Mouse (Mus musculus): ENCODE measurements around the gene Cptp.

The Cptp gene

GRCm38 (mm10) chr4:155840076-155841002 is 28.9 kb downstream of the Cptp start:
- CTCF ChIA-PET: interaction anchor here in 2 of 4 experiments (0.6 to 1.7 kb wide), 6 partner anchors 8 to 119 kb away, joined by 3 to 8 read pairs (median 4); partner anchors contain the start of genes Acap3 (in 1 of the 2), Aurkaip1 (in 1 of the 2), Cptp (in 1 of the 2) and Ints11 (in 1 of the 2)
- POLR2A ChIA-PET: interaction anchor here (0.6 to 3.4 kb wide), 36 partner anchors 7 to 409 kb away, joined by 3 to 15 read pairs (median 4); partner anchors contain the start of genes Aurkaip1 (in 3 of the 4), Ccnl2 (in 2 of the 4), Cptp (in 2 of the 4) and Ints11 (in 2 of the 4)

GRCm38 (mm10) chr4:155839483-155839910 is 29.7 kb downstream of the Cptp start, which contains the start of gene Mxra8:
Gene Mxra8 (plus strand): TSS chr4:155839680.
- ChIA-PET CTCF (interaction anchor here in 1 of 4 experiments (1.2 to 1.7 kb wide), 2 partner anchors 65 to 117 kb away, joined by 3 read pairs; no protein-coding TSS in a partner anchor), POLR2A (interaction anchor here (0.7 to 2.1 kb wide), 15 partner anchors 8 to 353 kb away, joined by 3 to 12 read pairs (median 4); partner anchors contain the start of genes Ccnl2 (in 2 of the 4), Aurkaip1 (in 1 of the 4), B3galt6 (in 1 of the 4) and C1qtnf12 (in 1 of the 4))

- ChIA-PET POLR2A (interaction anchor here in 2 of 4 experiments (0.7 to 2.0 kb wide), 10 partner anchors 9 to 354 kb away, joined by 3 to 7 read pairs (median 4); partner anchors contain the start of genes Ccnl2 (in 2 of the 2), B3galt6 (in 1 of the 2), Cptp (in 1 of the 2) and Ints11 (in 1 of the 2)), CTCF (interaction anchor here in 1 of 4 experiments (1.2 to 1.7 kb wide), 2 partner anchors 66 to 116 kb away, joined by 3 read pairs; no protein-coding TSS in a partner anchor)
Observed at GRCm38 (mm10) chr4:155838187-155839153, 30.8 kb downstream of the Cptp start.

- ChIA-PET POLR2A (interaction anchor here in 1 of 4 experiments (0.7 kb wide), 1 partner anchor 10 kb away, joined by 11 read pairs; no protein-coding TSS in a partner anchor), CTCF (no interaction called here)
Observed at GRCm38 (mm10) chr4:155837404-155838010, 31.7 kb downstream of the Cptp start.

GRCm38 (mm10) chr4:155833836-155834235 is 35.4 kb downstream of the Cptp start:
- CTCF ChIA-PET: interaction anchor here (0.5 to 1.6 kb wide), 46 partner anchors 8 to 276 kb away, joined by 3 to 13 read pairs (median 4); partner anchors contain the start of genes Mrpl20 (in 2 of the 4), 9430015G10Rik (in 1 of the 4), Acap3 (in 1 of the 4) and Cptp (in 1 of the 4)
- POLR2A ChIA-PET: interaction anchor here (0.6 to 4.2 kb wide), 38 partner anchors 8 to 585 kb away, joined by 3 to 19 read pairs (median 4); partner anchors contain the start of genes Acap3 (in 2 of the 4), Ccnl2 (in 2 of the 4), Dvl1 (in 2 of the 4) and Pusl1 (in 2 of the 4)

- POLR2A ChIA-PET: interaction anchor here in 3 of 4 experiments (0.7 to 4.2 kb wide), 32 partner anchors 8 to 402 kb away, joined by 3 to 19 read pairs (median 4); partner anchors contain the start of genes Acap3 (in 2 of the 3), Ccnl2 (in 2 of the 3), Dvl1 (in 2 of the 3) and Pusl1 (in 2 of the 3)
- CTCF ChIA-PET: interaction anchor here in 3 of 4 experiments (0.6 to 1.6 kb wide), 35 partner anchors 8 to 276 kb away, joined by 3 to 13 read pairs (median 4); partner anchors contain the start of genes 9430015G10Rik (in 1 of the 3), Acap3 (in 1 of the 3), Cptp (in 1 of the 3) and Dvl1 (in 1 of the 3)
Observed at GRCm38 (mm10) chr4:155833234-155833633, 36.0 kb downstream of the Cptp start.

- CTCF ChIA-PET: interaction anchor here in 2 of 4 experiments (0.9 to 1.8 kb wide), 4 partner anchors 9 to 30 kb away, joined by 3 to 8 read pairs (median 4); partner anchors contain the start of gene Mrpl20 (in 1 of the 2)
- POLR2A ChIA-PET: interaction anchor here in 3 of 4 experiments (0.9 to 12.6 kb wide), 13 partner anchors 8 to 115 kb away, joined by 3 to 236 read pairs (median 6); partner anchors contain the start of genes Ccnl2 (in 2 of the 3), Acap3 (in 1 of the 3), Cptp (in 1 of the 3) and Ints11 (in 1 of the 3)
Observed at GRCm38 (mm10) chr4:155832321-155832720, 36.9 kb downstream of the Cptp start.

- ChIA-PET CTCF (interaction anchor here in 3 of 4 experiments (0.6 to 1.8 kb wide), 5 partner anchors 10 to 319 kb away, joined by 3 to 8 read pairs (median 4); partner anchors contain the start of gene Mrpl20 (in 1 of the 3)), POLR2A (interaction anchor here in 3 of 4 experiments (0.6 to 12.6 kb wide), 20 partner anchors 9 to 372 kb away, joined by 3 to 236 read pairs (median 4); partner anchors contain the start of genes Ccnl2 (in 2 of the 3), Mrpl20 (in 2 of the 3), 9430015G10Rik (in 1 of the 3) and Acap3 (in 1 of the 3))
Observed at GRCm38 (mm10) chr4:155831831-155832230, 37.4 kb downstream of the Cptp start.

DNA sequence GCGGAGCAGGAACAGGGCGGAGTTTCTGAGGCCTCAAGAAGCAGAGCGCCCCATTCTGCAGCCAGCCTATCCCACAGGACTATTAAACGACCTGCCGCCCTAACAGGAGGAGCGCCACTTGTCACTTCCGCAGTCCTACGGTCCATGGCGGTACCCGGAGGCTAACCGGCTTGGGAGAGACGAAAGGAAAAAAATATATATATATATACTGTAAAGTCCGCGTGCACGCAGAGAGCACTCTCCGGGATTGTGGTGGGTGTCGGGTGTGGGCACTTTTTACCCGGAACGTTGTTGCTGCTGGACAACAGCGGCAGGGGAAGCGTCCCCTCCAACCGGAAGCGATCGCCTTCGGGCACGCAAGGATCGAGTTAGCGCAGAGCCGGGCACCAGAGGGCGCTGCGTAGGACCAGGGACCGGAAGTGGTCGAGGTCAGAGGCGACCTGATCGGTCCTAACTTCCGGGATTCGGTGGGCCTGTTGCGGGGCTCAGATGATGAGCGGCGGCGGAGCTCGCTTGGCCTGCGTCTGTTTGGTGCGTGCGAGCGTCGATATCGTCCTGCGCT is 38.0 kb downstream of the Cptp start, which contains the start of gene Aurkaip1:
Gene Aurkaip1, plus strand, starts transcription at position 68 of the 562 bp plus-strand sequence.
- CTCF ChIA-PET: interaction anchor here in 3 of 4 experiments (0.6 to 1.8 kb wide), 6 partner anchors 10 to 318 kb away, joined by 3 to 8 read pairs (median 4); partner anchors contain the start of gene Mrpl20 (in 1 of the 3)
- POLR2A ChIA-PET: interaction anchor here in 3 of 4 experiments (0.6 to 12.6 kb wide), 21 partner anchors 9 to 373 kb away, joined by 3 to 236 read pairs (median 4); partner anchors contain the start of genes Ccnl2 (in 2 of the 3), Mrpl20 (in 2 of the 3), 9430015G10Rik (in 1 of the 3) and Acap3 (in 1 of the 3)

GRCm38 (mm10) chr4:155830596-155830995 is 38.6 kb downstream of the Cptp start:
- POLR2A ChIA-PET: interaction anchor here in 1 of 4 experiments (1.2 to 12.6 kb wide), 5 partner anchors 9 to 127 kb away, joined by 4 to 236 read pairs (median 15); partner anchors contain the start of genes Ccnl2, Mrpl20 and Ssu72
- CTCF ChIA-PET: interaction anchor here in 2 of 4 experiments (0.5 to 0.6 kb wide), 2 partner anchors 33 to 201 kb away, joined by 3 to 7 read pairs; no protein-coding TSS in a partner anchor

- CTCF ChIA-PET: no interaction called here
- POLR2A ChIA-PET: interaction anchor here in 1 of 4 experiments (1.2 to 12.6 kb wide), 5 partner anchors 8 to 126 kb away, joined by 4 to 236 read pairs (median 15); partner anchors contain the start of genes Ccnl2, Mrpl20 and Ssu72
Observed at GRCm38 (mm10) chr4:155829866-155830265, 39.4 kb downstream of the Cptp start.

GRCm38 (mm10) chr4:155823443-155823842 is 45.8 kb downstream of the Cptp start:
- POLR2A ChIA-PET: interaction anchor here in 3 of 4 experiments (0.6 to 12.6 kb wide), 14 partner anchors 10 to 222 kb away, joined by 3 to 236 read pairs (median 5); partner anchors contain the start of genes Ccnl2 (in 2 of the 3), Acap3 (in 1 of the 3), Mrpl20 (in 1 of the 3) and Mxra8 (in 1 of the 3)

GRCm38 (mm10) chr4:155821025-155821424 is 48.2 kb downstream of the Cptp start:
- ChIA-PET POLR2A (interaction anchor here in 2 of 4 experiments (0.6 to 12.6 kb wide), 4 partner anchors 10 to 271 kb away, joined by 3 to 236 read pairs (median 9); partner anchors contain the start of genes Aurkaip1 (in 1 of the 2), Ccnl2 (in 1 of the 2) and Mrpl20 (in 1 of the 2)), CTCF (interaction anchor here in 2 of 4 experiments (0.6 to 0.8 kb wide), 6 partner anchors 13 to 485 kb away, joined by 3 to 13 read pairs (median 4); no protein-coding TSS in a partner anchor)

More at GRCm38 (mm10) chr4:155823443-155823842, 45.8 kb downstream of the Cptp start:
- CTCF ChIA-PET: interaction anchor here in 2 of 4 experiments (0.5 to 2.2 kb wide), 3 partner anchors 10 to 81 kb away, joined by 4 to 6 read pairs (median 5); partner anchors contain the start of gene Ccnl2 (in 1 of the 2)

DNA sequence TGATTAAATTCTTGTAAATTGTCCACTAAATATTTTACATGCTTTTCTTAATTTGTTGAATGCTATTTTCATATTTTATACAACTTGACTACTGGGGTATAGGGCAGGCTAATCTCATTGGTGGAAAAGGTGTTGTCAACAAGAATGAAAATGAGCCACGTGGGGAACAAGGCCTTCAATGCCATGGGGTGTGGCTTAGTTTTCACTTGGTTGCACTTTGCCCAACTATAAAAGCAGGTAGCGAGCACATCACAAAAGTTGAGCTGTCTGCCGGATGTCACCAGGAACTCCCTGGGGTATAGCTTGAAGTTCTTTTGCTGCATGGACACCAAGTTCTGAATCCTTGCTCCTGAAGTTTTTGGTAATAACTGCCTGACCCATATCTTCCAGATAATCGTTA is 51.7 kb downstream of the Cptp start:
- POLR2A ChIA-PET: interaction anchor here in 2 of 4 experiments (1.0 to 17.8 kb wide), 6 partner anchors 9 to 193 kb away, joined by 3 to 236 read pairs (median 3); partner anchors contain the start of genes Aurkaip1 (in 1 of the 2) and Mrpl20 (in 1 of the 2)
- CTCF ChIA-PET: no interaction called here

All from embryonic stem cell, embryonic (primary cell).